Mouse (Mus musculus): ENCODE measurements around the gene Krt1. TPM values are rescaled to one million over a fixed set of nuclear protein-coding genes. Genes with fewer than 3 reads are reported as not detected.

Krt1 gene
- polyA plus RNA-seq, 1 experiment from 2014 or later: 2.0 TPM

- 80% methylated on average over 16 of the region's 16 CpGs for WGBS
- no peak within 1 kb of the TSS for H3K9ac ChIP-seq (replicated peaks)
- H3K27ac ChIP-seq: no peak within 1 kb of the TSS
- no peak within 1 kb of the TSS for H3K4me2 ChIP-seq
- peaks cover 30% of the 10 kb centered on the region for H3K27me3 ChIP-seq
- H3K4me1 ChIP-seq (replicated peaks): no peaks in the 10 kb centered on the region
- H3K9me3 ChIP-seq: no peaks in the 10 kb centered on the region
- no peak within 1 kb of the TSS for H3K4me3 ChIP-seq (replicated peaks)
- no peaks in the 10 kb centered on the region for H3K36me3 ChIP-seq
- ATAC-seq (ENCODE audit: insufficient number of reproducible peaks, insufficient read depth, low FRiP score, low TSS enrichment, low read depth): no peak
Measured at GRCm38 (mm10) chr15:101817875-101818274, 32.7 kb downstream of the Krt1 start, which contains the start of gene Krt2. TSS of gene Krt2 (minus strand) at chr15:101818169.

GRCm38 (mm10) chr15:101803052-101803822 is 47.4 kb downstream of the Krt1 start:
- ATAC-seq (ENCODE audit: insufficient number of reproducible peaks, insufficient read depth, low FRiP score, low TSS enrichment, low read depth): no peak
- H3K36me3 ChIP-seq: no peaks in the 10 kb centered on the region
- 80% methylated on average over 11 of the region's 11 CpGs for WGBS

GRCm38 (mm10) chr15:101802296-101802835 is 48.2 kb downstream of the Krt1 start, which contains the start of gene Krt73:
TSS of gene Krt73 (minus strand) at chr15:101802346.
- Histone ChIP-seq H3K36me3 (no peaks in the 10 kb centered on the region), H3K9ac (replicated peaks) (no peak within 1 kb of the TSS), H3K4me3 (replicated peaks) (no peak within 1 kb of the TSS), H3K4me2 (no peak within 1 kb of the TSS), H3K4me1 (replicated peaks) (no peaks in the 10 kb centered on the region), H3K9me3 (no peaks in the 10 kb centered on the region), H3K27ac (no peak within 1 kb of the TSS), H3K27me3 (peaks cover 24% of the 10 kb centered on the region)
- WGBS: 80% methylated on average over 6 of the region's 6 CpGs
- ATAC-seq (ENCODE audit: insufficient number of reproducible peaks, insufficient read depth, low FRiP score, low TSS enrichment, low read depth): no peak

More at GRCm38 (mm10) chr15:101803052-101803822, 47.4 kb downstream of the Krt1 start:
- peaks cover 19% of the 10 kb centered on the region for H3K27me3 ChIP-seq
- no peak overlapping the region for H3K4me2 ChIP-seq
- no peak overlapping the region for H3K9ac ChIP-seq (replicated peaks)
- no peak overlapping the region for H3K4me3 ChIP-seq (replicated peaks)
- no peaks in the 10 kb centered on the region; the same call in 1 of the 2 replicates for H3K9me3 ChIP-seq
- no peaks in the 10 kb centered on the region for H3K4me1 ChIP-seq (replicated peaks)
- H3K27ac ChIP-seq: no peak overlapping the region

Small RNA genes within 50 kb of the gene (microRNA-seq; reads per million reads assigned to microRNA genes)
- gene Gm44356: not detected

Other genes with a start within 250 kb of the Krt1 start
- not detected in 2 replicates for gene Gm5414, start 222.6 kb downstream of the Krt1 start, polyA plus RNA-seq (2016; fragmentation: Nextera tagmentation; extraction: Ambion mirVana)
- gene Gm5478, start 203.4 kb downstream of the Krt1 start, polyA plus RNA-seq (2016; fragmentation: Nextera tagmentation; extraction: Ambion mirVana): not detected in 2 replicates
- not detected in 2 replicates for gene Krt6b, start 170.5 kb downstream of the Krt1 start, polyA plus RNA-seq (2016; fragmentation: Nextera tagmentation; extraction: Ambion mirVana)
- gene Krt6a, start 156.5 kb downstream of the Krt1 start, polyA plus RNA-seq (2016; fragmentation: Nextera tagmentation; extraction: Ambion mirVana): 0.55 and 0.59 TPM in 2 replicates
- gene Krt5, start 137.9 kb downstream of the Krt1 start, polyA plus RNA-seq (2016; fragmentation: Nextera tagmentation; extraction: Ambion mirVana): 101 and 109 TPM in 2 replicates
- not detected in 2 replicates for gene Krt71, start 107.7 kb downstream of the Krt1 start, polyA plus RNA-seq (2016; fragmentation: Nextera tagmentation; extraction: Ambion mirVana)
- not detected in 2 replicates for gene Krt72, start 64.3 kb downstream of the Krt1 start, polyA plus RNA-seq (2016; fragmentation: Nextera tagmentation; extraction: Ambion mirVana)
- not detected in 2 replicates for gene Krt73, start 48.4 kb downstream of the Krt1 start, polyA plus RNA-seq (2016; fragmentation: Nextera tagmentation; extraction: Ambion mirVana)
- 0.13 and 0.15 TPM in 2 replicates for gene Krt2, start 32.6 kb downstream of the Krt1 start, polyA plus RNA-seq (2016; fragmentation: Nextera tagmentation; extraction: Ambion mirVana)
- not detected in 2 replicates for gene Krt77, start 18.9 kb upstream of the Krt1 start, polyA plus RNA-seq (2016; fragmentation: Nextera tagmentation; extraction: Ambion mirVana)
- not detected in 2 replicates for gene Krt76, start 42.1 kb upstream of the Krt1 start, polyA plus RNA-seq (2016; fragmentation: Nextera tagmentation; extraction: Ambion mirVana)
- gene Krt4, start 73.9 kb upstream of the Krt1 start, polyA plus RNA-seq (2016; fragmentation: Nextera tagmentation; extraction: Ambion mirVana): 0.13 TPM in 1 of 2 replicates, not detected in the other
- 0.17 TPM in 1 of 2 replicates, not detected in the other for gene Krt79, start 89.5 kb upstream of the Krt1 start, polyA plus RNA-seq (2016; fragmentation: Nextera tagmentation; extraction: Ambion mirVana)
- gene Krt78, start 103.5 kb upstream of the Krt1 start, polyA plus RNA-seq (2016; fragmentation: Nextera tagmentation; extraction: Ambion mirVana): not detected in 2 replicates
- gene Krt8, start 153.7 kb upstream of the Krt1 start, polyA plus RNA-seq (2016; fragmentation: Nextera tagmentation; extraction: Ambion mirVana): 10.3 and 11.3 TPM in 2 replicates
- gene Krt18, start 177.4 kb upstream of the Krt1 start, polyA plus RNA-seq (2016; fragmentation: Nextera tagmentation; extraction: Ambion mirVana): 21.2 and 21.5 TPM in 2 replicates
- gene Eif4b, start 223.0 kb upstream of the Krt1 start, polyA plus RNA-seq (2016; fragmentation: Nextera tagmentation; extraction: Ambion mirVana): 121 and 124 TPM in 2 replicates
- gene Tns2, start 249.6 kb upstream of the Krt1 start, polyA plus RNA-seq (2016; fragmentation: Nextera tagmentation; extraction: Ambion mirVana): 16.6 and 22.6 TPM in 2 replicates

All from limb, embryonic 12.5 days (tissue).